Mouse (Mus musculus): ENCODE measurements around the gene Mapk1ip1.

The Mapk1ip1 gene

DNA sequence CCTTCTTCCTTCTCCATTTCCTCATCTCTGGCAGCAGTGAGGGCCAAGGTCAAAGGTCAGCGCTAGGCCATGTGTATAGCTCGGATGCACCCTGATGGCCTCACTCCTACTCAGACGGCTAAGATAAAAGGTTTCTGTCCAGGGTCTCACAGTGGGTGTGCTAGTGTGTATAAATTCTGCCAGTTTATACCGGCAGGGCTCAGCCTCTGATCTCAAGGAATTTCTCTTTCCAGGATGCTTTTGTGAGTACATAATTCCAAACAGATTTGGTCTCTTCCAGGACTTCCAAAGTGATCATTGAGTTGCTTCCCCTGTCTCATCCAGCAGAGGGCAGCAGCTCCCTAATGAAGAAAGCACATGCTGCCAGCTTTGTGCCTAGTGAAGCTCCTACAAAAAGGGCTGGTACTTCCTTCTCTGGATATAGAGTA, 5.5 kb downstream of the Mapk1ip1 start:
- peak; percentile 93 for DNase-seq (ENCODE audit: low spot score)

DNA sequence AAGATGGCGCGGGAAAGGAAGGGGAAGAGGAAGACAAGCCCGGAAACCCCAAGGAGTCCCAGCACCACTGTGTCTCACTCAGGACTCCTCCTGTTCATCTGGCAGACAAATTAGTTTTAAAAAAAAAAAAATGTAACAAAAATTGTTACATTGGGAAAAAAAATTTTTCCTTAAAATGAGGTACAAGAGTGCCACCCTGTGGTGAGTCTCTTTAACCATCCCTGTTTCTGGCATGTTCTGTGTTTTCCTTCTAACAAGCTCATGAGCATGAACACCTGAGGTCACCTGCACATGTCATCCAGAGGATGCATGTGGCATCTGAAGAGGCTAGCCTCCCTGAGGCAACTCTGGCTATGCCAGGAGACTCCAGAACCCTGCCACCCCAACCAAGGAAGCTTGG, 11.0 kb downstream of the Mapk1ip1 start:
- no peak for DNase-seq (ENCODE audit: low spot score)

DNA sequence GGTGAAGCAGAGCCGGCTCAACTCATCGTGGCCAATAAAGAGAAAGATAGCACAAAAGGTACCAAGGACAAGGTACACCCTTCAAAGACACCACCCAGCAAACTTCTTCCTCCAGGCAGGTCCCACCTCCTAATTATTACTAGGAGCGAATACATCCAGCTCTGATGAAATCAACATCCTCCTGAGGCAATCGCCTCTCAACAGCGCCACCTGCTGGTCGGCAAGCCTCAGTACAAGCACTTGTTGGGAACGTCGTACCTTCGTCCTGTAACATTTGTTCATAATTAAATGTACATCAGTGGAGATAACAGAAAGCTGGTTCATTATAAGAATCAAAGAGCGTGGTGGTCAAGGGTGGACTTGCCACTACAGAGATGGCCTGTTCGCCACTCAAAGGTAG, 18.3 kb downstream of the Mapk1ip1 start:
- peak; percentile 82 for DNase-seq (ENCODE audit: low spot score)

DNA sequence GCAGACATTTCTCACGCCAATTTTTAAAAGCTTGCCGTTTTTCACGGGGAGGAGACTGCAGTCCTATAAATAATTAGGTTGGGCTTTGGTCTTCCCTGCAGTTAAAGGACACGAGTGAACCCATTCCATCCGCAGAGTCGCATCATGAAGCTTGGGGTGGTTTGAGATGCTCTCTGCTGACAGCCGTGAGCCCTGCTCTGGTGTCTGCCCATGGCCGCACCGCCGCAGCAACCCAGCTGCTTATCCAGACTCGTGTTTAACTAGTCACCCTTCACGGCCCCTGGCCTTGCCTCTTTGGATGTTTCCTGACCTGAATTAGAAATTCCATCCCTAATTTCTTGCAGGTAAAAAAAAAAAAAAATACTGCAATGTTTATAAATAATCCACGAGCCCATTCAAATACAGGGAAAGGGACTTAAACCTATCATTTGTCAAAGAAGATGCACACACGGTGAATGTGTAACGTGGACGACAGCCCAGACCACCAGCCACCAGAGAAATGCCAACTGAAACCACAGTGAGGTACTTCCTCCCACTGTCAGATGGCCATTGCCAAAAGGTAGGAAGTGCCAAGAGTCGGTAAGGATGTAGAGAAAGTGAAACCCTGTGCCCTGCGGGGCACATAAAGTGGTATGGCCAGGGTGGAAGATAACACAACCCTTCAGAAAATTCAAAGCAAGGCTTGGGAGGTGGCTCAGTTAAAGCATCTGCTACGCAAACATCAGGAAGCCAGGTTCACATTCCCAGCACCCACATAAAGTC, 20.9 kb downstream of the Mapk1ip1 start:
- DNase-seq (ENCODE audit: low spot score) = no peak

- DNase-seq (ENCODE audit: low spot score) = no peak
Measured at GRCm38 (mm10) chr7:138824423-138824822, 21.6 kb downstream of the Mapk1ip1 start.

GRCm38 (mm10) chr7:138818314-138818713, 27.8 kb downstream of the Mapk1ip1 start:
- peak; percentile 64 for DNase-seq (ENCODE audit: low spot score)

GRCm38 (mm10) chr7:138813213-138813875, 32.7 kb downstream of the Mapk1ip1 start:
- DNase-seq (ENCODE audit: low spot score) = no peak

- no peak for DNase-seq (ENCODE audit: low spot score)
Measured at GRCm38 (mm10) chr7:138807146-138807545, 38.9 kb downstream of the Mapk1ip1 start.

GRCm38 (mm10) chr7:138803386-138803785, 42.7 kb downstream of the Mapk1ip1 start:
- no peak for DNase-seq (ENCODE audit: low spot score)

GRCm38 (mm10) chr7:138788109-138788508, 58.0 kb downstream of the Mapk1ip1 start:
- no peak for DNase-seq (ENCODE audit: low spot score)
